Mouse (Mus musculus) liver, adult 2 months (tissue): Measurements from ENCODE around the gene Sypl2.

Experiments used
- CTCF ChIP-seq: fragments of 200-500 bp; IDR thresholded peaks from 2 replicates; pipeline ENCODE4 v1.5.1; 2011; ENCODE audit warnings: low read depth, low read length, control low read depth
- POLR2A ChIP-seq: fragments of 200-500 bp; IDR thresholded peaks from 2 replicates; pipeline ENCODE4 v1.6.1; 2011; ENCODE audit warnings: low read length, control low read depth; ENCODE audit not compliant: insufficient read depth; ENCODE audit errors: extremely low read depth

DNA sequence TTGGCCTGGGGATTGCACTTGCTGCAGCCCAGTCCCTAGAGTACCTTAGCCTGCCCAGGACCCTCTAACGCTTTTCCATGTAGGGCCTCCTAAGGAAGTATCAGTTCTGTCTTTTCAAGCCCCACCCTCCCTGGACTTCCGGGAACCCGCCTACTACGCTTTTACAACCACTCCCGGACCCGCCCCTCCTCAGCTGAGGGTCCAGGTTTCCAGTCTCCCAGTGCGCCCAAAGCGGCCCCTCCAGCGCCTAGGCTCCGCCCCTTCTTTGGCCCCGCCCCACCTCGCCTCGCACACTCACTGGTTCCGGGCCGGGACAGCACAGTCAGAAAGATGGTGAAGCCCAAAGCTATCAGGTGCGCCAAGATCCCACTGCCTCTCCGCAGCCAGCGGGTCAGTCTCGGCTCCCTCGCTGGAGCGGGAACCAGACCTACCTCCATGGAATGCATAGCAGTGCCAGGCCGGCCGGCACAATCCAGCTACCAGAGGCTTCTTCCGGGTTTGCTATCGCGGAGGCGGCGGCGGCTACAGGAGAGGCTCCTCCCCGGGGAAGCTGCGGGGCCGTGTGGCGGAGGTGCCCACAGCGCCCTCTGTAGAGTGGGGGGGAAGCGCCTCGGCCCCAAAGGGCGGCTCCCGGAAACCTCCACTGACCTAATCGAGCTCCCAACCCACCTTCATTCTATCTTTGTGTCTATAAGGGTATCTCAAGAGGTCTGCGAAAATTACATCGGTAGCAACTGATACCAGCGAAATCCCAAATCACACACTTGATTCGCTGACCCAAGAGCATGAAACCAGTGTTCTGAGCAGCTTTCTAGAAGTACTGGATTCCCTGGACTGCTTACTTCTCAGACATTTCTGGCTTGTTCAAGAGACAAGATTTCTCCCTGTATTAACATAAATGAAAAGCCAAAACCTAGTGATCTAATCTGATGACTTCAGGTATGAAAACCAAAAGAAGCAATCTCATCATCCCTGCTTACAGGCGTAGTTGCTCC lies 25.8 kb downstream of the Sypl2 start, which contains the start of gene Cyb561d1:
- TF ChIP-seq CTCF (peak; percentile 70), POLR2A (peak; percentile 52; the same call in 1 of the 2 replicates)
